Mouse (Mus musculus) thymus, postnatal 25 days (tissue): ENCODE results near the gene Aars2.

Experiments used
- DNase-seq: peaks from one replicate; pipeline ENCODE4 v3.0.0; 2022

Gene Aars2

DNA sequence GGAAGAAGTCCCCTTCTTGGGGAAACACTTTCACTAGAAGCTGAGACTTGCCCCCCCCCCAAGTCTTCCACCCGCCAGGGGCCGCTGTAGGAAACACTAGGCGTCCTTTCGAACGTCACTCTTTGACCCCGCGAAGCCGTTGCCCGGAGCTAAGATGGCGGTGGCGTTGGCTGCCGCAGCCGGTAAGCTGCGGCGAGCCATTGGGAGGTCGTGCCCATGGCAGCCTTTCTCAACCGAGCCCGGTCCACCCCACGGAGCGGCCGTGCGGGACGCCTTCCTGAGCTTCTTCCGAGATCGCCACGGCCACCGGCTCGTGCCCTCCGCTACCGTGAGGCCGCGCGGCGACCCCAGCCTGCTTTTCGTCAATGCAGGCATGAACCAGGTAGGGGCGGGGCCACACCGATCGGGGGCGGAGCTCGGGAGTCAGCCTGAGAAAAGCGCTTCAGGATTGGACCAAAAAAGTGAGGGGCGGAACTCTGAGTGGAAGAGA lies at the start of gene Aars2:
Gene Aars2, plus strand, starts transcription at position 142 of the 490 bp plus-strand sequence.
- peak; percentile 97 for DNase-seq

- DNase-seq: peak; percentile 12
These were observed 49.2 kb upstream of the Aars2 start for GRCm38 (mm10) chr17:45457487-45457886.

DNA sequence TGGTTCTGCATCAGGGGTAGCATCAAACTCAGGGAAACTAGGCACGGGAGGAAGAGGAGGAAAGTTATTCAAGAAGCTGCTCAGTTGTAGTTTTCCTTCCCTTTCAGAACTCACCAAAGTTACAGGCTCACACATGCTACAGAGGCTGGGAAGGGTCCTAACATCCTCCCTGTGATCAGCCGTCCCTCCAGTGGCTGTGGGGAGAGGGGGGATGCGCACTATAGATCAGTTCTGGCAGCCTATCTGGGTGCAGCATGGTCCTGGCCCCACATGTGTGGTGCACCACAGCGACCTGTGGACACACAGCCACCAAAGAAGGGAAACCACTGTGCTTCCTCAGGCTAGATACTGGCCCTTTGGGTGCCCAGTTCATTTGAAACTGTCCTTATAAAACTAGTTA lies 48.1 kb upstream of the Aars2 start:
- no peak for DNase-seq

DNA sequence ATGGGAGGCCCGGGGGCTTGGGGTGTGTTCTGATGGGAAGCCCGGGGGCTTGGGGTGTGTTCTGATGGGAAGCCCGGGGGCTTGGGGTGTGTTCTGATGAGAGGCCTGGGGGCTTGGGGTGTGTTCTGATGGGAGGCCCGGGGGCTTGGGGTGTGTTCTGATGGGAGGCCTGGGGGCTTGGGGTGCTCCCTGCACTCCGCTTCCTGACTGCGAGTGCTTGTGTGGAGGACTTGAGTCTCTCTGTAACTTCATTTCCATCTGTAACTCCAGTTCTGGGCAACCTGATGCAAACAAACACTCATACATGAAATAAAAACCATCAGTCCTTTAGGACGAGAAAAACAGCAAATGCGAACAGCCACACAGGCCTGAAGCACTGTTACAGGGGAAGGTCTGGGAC lies 47.6 kb upstream of the Aars2 start:
- no peak for DNase-seq

DNA sequence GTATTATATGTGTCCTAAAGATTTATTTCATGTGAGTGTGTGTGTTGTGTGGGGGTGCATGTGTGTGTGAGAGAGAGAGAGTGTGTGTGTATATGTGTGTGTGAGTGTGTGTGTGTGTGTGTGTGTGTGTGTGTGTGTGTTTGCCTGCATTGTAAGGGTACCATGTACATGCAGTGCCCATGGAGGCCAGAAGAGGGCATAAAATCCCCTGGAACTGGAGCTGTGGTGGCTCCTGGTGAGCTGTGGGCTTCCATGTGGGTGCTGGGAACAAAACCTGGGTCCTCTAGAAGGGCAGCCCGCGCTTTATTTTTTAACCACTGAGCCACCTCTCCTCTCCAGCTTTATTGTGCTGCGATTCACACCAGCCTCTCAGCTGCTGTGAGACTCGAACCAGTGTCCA lies 44.1 kb upstream of the Aars2 start:
- DNase-seq: no peak

DNA sequence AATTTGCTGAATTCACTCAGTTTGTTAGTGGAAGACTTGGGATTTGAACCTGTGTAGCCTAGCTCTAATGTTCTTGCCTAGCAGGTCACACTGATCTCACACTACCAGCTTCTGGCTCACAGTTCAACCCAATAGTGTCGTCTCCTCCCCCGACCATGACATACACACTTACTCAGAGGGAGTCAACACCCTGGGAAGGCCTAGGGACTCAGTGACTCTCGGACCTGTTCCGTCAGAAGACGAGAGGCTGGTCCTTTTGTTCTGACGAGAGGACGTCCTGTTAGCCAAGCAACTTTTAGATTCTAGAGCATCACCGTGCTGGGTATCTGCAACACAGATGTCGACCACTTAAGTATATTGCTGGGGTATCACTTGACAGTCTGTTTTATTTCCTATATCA lies 42.4 kb upstream of the Aars2 start:
- no peak for DNase-seq

- no peak for DNase-seq
These were observed 39.9 kb upstream of the Aars2 start for GRCm38 (mm10) chr17:45466701-45467100.

DNA sequence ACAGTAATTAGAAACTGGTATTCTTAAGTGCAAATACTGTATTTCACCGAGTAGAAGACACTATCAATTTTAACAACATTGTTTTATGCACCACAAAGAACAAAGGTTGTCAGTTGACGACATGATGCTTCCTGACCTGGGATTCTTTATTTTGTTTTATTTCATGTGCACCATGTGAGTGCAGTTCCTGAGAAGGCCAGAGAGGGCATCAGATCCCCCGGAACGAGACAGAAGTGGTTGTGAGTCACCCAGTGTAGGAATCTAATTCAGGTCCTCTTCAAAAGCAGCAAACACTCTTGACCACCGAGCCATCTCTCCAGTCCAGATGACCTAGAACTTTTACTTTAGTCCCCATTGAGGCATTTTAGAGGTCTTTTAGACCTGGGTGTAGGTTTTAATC lies 38.3 kb upstream of the Aars2 start:
- DNase-seq: no peak

GRCm38 (mm10) chr17:45470726-45471125 lies 35.9 kb upstream of the Aars2 start:
- DNase-seq: no peak

GRCm38 (mm10) chr17:45473667-45474066 lies 33.0 kb upstream of the Aars2 start:
- DNase-seq: no peak

DNA sequence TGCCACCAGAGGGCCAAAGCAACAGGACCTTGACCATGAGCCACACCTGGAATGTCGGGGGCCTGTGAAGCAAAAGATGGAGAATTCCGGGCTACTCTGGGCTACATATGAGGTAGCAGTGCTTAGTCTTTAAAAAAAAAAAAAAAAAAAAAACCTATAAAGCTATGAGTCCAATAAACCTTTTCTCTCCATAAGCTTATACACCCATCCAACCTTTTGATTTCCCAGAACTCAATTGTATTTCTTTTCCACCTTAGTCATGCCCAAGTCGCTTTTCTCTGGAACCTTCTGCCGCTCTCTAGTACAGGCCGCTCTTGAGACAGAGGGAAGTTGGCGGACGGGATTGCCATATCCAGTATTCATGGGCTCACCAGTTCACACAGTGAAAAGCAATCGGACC lies 32.5 kb upstream of the Aars2 start:
- DNase-seq: no peak

DNA sequence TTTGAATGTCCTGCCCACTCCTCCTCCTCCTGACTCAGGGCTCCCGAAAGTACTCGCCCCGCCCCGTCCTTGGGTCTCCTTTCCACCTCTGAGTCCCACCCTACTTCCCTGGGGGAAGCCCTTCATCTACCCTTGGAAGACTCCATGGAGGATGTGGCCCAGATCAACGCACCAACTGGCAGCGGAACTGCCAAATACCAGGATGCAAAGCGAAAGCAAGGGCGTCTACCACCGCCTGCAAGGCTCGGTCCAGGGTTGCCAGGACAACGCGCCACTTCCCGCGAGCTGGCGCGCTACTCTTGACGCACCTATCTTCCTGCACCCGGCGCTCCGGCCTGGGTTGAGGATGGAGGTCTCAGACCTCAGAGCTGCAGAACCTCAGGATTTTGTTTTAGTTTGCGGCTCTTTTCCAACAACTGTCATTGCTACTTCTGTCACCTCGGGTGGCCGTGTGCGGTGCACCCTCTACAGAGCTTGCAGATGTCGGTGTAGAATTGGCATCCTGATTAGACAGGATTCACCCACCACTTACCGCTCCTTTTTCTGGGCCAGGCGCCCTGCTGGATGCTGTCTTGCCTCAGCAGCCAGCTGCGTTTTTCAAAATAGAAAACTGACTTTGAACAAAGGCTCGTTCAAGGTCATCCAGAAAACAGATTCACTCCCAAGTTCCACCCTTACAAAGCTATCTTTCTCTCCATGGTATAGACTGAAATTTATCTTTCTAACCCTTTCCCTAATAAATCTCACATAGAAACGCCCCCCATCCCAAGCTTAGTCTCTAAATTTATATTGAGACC lies 31.8 kb upstream of the Aars2 start, which contains the start of gene Spats1:
Gene Spats1, minus strand, starts transcription at position 747 of the 797 bp plus-strand sequence.
- peak; percentile 73 for DNase-seq

DNA sequence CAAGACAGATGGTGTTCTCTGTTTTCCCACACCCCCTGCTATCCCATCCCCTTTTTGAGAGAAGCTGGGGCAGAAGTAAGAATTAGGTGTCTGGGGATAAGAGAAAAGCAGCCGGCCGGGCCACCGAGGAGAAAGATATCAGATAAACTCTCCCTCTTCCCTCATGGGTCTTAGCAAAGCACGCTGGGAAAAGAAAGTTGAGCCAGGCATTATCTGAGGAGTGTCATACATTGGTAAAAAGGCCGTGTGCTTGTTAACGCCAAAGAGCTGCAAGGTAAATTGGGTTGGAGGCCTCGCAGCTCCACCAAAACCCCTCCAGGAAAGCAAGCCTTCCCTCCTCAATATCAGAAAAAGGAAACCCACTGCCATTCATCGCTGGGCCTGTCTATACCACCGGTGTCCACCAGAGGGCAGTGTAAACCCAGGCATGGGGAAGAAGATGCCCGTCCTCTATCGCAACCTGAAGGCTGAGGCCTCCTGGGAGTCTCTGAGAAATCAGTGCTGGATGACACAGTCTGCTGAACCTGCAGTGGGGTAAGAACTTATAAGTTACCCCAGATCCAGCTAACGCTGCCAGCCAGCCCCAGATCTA lies 28.3 kb upstream of the Aars2 start:
- DNase-seq: peak; percentile 92

DNA sequence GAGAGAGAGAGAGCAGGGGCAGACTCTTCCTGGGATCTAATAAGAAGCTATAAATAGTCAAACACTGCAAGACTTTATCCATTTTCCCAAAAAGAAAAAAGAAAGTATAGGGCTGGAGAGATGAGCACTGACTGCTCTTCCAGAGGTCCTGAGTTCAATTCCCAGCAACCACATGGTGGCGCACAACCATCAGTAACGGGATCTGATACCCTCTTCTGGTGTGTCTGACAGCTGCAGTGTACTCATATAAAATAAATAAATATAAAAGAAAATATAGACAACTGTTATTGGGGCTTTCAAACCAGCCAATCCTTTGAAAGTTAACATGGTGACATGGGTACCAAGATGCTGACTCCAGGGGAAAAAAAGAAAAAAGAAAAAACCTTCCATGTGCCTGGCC lies 26.2 kb upstream of the Aars2 start:
- DNase-seq: peak; percentile 74

GRCm38 (mm10) chr17:45485581-45485980 lies 21.1 kb upstream of the Aars2 start:
- DNase-seq: no peak

- peak; percentile 79 for DNase-seq
These were observed 19.4 kb upstream of the Aars2 start for GRCm38 (mm10) chr17:45487216-45487615.

DNA sequence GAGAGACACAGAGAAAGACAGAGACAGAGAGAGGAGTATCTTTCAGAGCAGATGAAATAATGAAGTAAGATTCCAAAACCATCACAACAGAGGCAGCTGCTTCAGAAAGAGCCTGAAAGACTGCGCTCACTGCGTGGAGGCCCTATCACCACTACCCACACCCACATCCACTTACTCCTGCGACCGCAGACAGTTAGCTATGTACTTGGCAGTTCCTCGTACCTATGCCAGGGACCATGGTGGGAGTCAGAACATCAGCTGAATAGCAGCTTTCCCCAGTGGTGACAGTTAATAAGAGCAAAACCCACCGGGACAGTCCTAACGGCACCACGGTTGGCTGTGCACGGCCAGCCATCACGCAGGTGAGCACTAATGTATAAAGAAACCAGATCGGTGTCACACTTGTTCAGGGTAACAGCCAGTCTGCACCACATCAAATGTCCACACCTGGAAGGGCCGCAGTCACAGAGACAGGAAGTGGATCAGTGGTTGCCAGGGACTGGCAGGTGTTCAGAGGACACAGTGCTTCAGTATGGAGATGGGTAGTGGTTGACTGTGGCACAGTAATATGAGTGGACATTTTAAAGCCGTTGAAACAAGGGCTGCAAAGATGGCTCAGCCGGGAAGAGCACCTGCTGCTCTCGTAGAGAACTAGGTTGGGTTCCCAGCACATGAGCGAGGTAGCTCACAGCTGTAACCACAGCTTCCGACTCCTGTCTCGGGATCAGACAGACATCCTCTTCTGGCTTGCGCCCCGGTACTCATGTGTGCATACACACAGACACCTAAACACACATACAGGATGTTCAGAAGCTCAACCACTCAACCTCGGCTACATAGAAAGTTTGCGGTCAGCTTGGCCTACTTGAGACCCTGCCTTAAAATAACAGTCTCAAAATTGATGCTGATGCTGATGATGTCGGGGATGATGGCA lies 18.1 kb upstream of the Aars2 start:
- peak; percentile 86 for DNase-seq

DNA sequence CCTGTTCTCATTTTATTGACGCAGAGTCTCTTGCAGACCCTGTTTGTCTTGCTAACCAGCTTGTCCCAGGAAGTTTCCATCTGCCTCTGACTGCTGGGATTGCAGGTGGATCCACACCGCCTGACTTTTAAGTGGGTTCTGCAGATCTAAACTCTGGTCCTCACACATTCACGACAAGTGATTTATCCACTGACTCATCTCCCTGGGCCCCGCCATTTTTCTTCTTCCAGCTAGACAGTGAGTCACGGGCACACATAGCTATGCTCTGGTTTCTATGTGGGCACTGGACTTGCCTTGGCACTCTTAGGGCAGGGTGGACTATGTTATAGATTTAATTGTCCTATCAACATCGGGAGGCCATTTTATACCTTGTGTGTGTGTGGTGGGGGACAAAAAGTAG lies 16.9 kb upstream of the Aars2 start:
- no peak for DNase-seq

DNA sequence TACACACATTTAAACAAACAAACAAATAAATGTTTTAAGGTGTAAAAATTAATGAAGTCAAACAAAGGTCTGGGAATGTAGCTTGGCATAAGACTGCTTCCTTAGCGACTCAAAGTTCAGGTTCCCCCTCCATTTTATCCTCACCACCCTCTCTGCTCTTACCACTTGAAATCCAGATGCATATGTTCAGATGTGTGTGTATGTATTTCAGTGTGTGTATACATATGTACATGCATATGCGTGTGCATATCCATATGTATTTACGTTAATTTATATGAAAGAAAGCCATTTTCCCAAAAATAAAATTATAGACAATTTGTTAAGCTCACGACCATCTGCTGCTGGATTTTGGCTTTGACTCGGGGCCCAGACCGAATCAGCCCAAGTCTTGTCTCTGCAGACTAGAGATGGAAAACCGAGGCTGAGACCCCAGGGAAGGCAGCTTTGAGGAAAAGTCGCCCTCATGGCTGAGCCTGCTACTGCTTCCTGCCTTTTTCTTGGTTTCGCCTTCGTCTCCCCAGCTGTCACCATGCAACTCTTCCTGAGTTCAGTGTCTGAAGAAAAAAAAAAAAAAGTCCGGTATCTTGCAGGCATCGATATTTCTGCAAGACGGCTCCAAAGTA lies 16.0 kb upstream of the Aars2 start:
- DNase-seq: no peak

DNA sequence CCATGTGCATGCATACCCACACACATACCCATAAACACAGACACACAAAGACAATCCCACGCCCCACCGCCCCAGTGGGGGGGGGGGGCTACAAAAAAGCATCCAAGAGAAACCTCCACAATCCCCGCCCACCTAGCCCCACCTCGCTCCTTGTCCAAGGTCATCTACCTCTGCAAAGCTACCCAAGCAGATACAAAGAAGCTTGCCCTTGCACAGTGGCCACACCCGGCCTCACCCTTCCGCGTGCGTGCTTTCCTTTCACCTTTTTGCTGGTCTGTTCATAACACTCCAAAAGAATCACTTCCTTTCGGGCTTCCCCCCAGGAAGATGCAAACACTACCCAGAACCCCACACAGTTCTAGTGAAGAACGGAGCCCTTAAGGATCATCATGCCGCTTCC lies 11.2 kb upstream of the Aars2 start:
- no peak for DNase-seq

DNA sequence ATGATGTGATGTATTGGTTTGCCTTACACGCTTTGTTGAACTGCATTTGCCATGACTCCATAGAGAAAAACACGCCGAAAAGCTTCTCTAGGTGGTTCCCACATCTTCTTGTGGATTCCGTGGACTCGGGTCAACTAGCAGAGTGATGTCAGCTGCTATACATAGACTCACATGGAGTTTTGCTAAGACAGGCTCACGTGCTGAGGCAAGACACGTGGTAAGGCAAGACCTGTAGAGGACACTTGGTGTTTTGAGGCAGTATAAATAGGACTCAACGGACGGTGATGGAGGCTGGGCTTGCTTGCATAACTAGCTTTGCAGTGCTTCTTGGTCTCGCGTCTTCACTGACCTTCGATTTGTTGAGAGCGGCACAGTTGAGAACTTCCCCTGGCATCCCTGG lies 8.2 kb upstream of the Aars2 start:
- DNase-seq: no peak

DNA sequence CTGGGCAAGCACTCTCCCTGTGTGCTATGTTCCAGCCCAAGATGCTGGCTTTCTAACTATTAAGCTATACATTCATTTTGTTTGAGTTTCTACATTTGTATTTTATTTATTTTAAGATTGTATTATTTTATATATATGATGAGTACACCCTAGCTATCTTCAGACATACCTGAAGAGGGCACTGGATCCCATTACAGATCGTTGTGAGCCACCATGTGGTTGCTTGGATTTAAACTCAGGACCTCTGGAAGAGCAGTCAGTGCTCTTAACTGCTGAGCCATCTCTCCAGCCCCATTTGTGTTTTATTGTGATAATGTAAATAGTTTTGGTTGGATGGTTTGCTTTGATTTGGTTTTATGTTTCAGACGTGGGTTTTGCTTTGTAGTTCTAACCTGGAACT lies 7.1 kb upstream of the Aars2 start:
- no peak for DNase-seq

DNA sequence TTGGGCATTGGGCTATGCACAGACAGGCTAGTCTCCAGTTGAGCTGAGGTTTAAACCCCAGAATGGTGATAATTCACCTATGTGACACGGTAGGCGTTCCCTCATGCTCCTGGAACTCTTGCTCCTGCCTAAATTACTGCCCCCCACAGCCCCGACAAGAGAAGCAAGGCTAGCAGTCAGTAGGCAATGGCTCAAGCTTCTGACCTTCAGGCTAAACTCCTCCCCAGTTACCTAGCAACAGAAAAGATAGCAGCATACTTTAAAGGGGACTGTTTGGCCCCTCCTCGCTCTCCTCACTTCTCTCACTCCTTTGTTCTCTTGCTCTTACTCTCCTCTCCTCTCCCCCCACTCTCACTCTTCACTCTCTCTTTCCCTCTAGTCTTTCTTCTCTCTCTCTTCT lies 5.7 kb upstream of the Aars2 start:
- no peak for DNase-seq
